Mouse (Mus musculus): ENCODE data around the gene Fam166b.

DNA sequence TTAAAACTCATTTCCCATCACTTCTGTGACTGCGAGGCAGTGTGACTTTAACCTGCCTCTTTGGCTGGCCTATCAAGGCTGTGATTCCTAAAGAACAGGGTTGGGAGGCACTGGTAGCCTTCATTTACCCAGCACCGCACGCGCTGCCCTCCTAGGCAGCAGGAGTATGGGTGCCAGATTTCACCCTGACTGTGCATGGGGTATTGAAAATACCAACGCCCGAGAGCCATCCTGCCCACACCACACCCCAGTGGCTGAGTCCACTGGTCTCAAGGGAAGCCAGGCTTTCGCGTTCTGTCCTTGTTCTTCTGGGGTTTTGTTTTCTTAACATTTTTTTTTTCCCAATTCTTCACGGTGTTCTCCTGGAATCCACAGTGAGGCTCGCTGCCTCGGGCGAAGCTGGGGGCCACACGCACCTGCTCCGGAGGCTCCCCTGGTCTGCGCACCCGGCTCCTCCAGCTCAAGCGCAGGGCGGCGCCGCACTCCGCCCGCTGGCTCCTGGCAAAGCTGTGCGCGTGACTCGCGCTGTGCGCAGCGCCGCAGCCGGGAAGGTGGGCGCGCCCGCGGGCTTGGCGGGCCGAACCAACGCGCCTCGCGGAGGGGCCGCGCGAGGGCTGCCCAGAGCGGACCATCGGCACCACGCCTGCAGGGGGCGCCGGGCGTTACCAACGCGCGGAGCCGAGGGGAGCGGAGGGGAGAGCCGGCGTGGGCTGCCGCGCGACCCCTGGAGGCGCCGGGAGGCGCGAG lies 47.4 kb downstream of the Fam166b start, which contains the start of gene Rusc2:
- TF ChIP-seq CTCF (IDR thresholded peaks at IDR 0.05; ENCODE audit: low read depth) (no peak; the same call in 1 of the 2 replicates), EP300 (IDR thresholded peaks at IDR 0.05; ENCODE audit: low read depth) (no peak)
